Mouse (Mus musculus) embryonic stem cell, embryonic (primary cell): ENCODE measurements around the gene Snx21.

Experiments
- CTCF ChIA-PET, 4 experiments: fragments of 300-600 bp in 2 of 4; fragments of 350-600 bp in 2 of 4; sonication (Branson Sonifier 250); formaldehyde crosslinking; loops; one replicate each; lab custom pipeline; 2022; ENCODE audit warnings: inconsistent platforms in 2 of 4; lab: Charles Lee
- POLR2A ChIA-PET, 4 experiments: fragments of 300-600 bp in 2 of 4; fragments of 350-600 bp in 2 of 4; sonication (Branson Sonifier 250); formaldehyde crosslinking; loops; one replicate each; lab custom pipeline; 2022; ENCODE audit warnings: antibody characterized with exemption in 4 of 4, inconsistent platforms in 1 of 4; lab: Charles Lee

Gene Snx21

DNA sequence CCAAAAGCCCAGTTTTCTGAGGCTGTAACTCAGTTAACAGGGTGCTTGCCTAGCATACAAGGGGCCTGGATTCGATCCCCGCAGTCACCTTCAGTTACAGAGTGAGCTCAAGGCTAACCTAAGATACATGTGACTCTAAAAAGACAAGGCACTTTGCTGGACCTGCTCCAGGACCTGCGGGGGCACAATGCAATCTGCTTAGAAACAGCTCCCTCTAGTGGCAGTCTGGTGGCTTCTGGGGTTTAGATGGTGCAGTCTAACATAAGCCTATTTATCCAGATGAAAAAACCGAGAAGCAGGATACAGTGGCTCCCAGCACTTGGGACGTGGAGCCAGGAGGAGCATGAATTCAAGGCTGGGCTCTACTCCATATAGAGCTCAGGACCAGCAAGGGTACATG lies 8.7 kb downstream of the Snx21 start:
- CTCF ChIA-PET, result interaction anchor here (0.5 to 6.8 kb wide), 101 partner anchors 9 to 1599 kb away, joined by 3 to 91 read pairs (median 5); partner anchors contain the start of genes Acot8 (in 4 of the 4), Snx21 (in 4 of the 4), Zswim3 (in 4 of the 4) and Ctsa (in 3 of the 4)
- POLR2A ChIA-PET, result interaction anchor here (0.6 to 24.1 kb wide), 64 partner anchors 9 to 271 kb away, joined by 3 to 694 read pairs (median 5); partner anchors contain the start of genes Acot8 (in 4 of the 4), Zswim3 (in 4 of the 4), Snx21 (in 3 of the 4) and Ube2c (in 3 of the 4)

DNA sequence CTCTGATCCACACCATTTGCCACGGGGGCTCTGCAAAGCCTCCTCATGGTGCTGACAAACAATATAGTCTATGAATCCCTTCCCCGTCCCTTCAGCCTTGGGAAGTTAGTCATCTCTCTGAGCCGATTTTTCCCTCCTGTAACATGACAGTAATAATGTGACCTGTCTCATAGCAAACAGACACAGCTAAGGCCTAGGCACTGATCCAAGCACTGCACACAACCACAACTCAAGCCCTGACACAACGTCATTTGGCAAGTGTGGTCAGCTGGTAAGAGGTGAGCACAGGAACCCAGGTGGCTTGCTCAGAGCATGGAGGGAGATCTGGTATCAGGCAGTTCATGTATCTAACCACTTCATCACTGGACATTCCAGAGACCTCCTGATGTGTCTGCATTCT lies 10.2 kb downstream of the Snx21 start:
- ChIA-PET POLR2A (interaction anchor here in 3 of 4 experiments (0.9 to 24.1 kb wide), 11 partner anchors 8 to 49 kb away, joined by 3 to 694 read pairs (median 42); partner anchors contain the start of genes Acot8 (in 3 of the 3), Zswim3 (in 3 of the 3), Ube2c (in 2 of the 3) and Zswim1 (in 2 of the 3)), CTCF (interaction anchor here (0.6 to 6.8 kb wide), 6 partner anchors 9 to 81 kb away, joined by 3 to 91 read pairs (median 14); partner anchors contain the start of genes Snx21 (in 3 of the 4), Acot8 (in 1 of the 4) and Zswim3 (in 1 of the 4))

DNA sequence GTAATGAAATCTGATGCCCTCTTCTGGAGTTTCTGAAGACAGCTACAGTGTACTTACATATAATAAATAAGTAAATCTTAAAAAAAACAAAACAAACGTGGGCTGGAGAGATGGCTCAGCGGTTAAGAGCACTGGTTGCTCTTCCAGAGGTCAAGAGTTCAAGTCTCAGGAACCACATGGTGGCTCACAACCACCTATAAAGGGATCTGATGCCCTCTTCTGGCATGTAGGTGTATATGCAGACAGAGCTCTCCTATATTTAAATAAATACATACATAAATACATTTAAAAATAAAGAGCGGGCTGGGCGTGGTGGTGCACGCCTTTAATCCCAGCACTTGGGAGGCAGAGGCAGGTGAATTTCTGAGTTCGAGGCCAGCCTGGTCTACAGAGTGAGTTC lies 12.9 kb downstream of the Snx21 start:
- ChIA-PET CTCF (interaction anchor here in 3 of 4 experiments (0.6 to 1.5 kb wide), 22 partner anchors 8 to 1328 kb away, joined by 3 to 9 read pairs (median 4); partner anchors contain the start of genes Zswim1 (in 2 of the 3), Snx21 (in 1 of the 3) and Ube2c (in 1 of the 3)), POLR2A (interaction anchor here in 3 of 4 experiments (0.6 to 24.1 kb wide), 19 partner anchors 9 to 258 kb away, joined by 3 to 694 read pairs (median 5); partner anchors contain the start of genes Snx21 (in 2 of the 3), Zswim1 (in 2 of the 3), Ctsa (in 1 of the 3) and Pltp (in 1 of the 3))

DNA sequence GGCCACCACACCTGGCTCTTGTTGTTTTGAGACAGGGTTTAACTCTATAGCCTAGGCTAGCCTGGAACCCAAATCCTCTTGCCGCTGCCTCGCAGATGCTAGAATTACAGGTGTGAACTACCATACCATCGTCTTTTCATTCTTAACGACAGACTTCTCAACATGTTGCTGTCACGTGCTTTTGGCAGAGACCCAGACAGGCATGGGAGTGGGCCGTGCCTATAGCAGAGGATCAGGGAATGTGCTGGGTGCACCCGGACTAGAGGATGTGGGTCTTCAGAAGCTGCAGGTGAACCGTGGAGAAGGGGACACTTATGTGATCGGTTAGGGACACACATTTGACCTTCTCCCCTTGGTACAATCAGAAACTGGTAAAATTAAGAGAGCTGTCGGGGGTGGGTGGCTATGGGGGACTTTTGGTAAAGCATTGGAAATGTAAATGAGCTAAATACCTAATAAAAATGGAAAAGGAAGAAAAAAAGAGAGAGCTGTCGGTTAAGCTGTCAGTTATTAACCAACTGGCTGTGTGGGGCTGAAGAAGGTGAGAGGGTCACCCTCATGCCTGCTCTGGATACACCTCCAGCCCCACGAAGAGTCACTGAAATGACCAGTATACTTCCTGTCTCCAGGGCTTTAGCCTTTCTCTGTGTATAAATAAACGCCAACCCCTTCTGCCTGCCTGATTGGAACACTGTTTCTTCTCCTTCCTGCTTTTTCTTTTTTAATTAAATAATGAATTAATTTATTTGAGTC lies 14.8 kb downstream of the Snx21 start:
- POLR2A ChIA-PET, result interaction anchor here in 3 of 4 experiments (0.9 to 24.1 kb wide), 12 partner anchors 8 to 59 kb away, joined by 3 to 694 read pairs (median 5); partner anchors contain the start of genes Ctsa (in 2 of the 3), Snx21 (in 2 of the 3), Spata25 (in 2 of the 3) and Zswim1 (in 2 of the 3)
- CTCF ChIA-PET, result interaction anchor here in 1 of 4 experiments (0.6 to 0.8 kb wide), 2 partner anchors 12 to 237 kb away, joined by 3 read pairs; no protein-coding TSS in a partner anchor

DNA sequence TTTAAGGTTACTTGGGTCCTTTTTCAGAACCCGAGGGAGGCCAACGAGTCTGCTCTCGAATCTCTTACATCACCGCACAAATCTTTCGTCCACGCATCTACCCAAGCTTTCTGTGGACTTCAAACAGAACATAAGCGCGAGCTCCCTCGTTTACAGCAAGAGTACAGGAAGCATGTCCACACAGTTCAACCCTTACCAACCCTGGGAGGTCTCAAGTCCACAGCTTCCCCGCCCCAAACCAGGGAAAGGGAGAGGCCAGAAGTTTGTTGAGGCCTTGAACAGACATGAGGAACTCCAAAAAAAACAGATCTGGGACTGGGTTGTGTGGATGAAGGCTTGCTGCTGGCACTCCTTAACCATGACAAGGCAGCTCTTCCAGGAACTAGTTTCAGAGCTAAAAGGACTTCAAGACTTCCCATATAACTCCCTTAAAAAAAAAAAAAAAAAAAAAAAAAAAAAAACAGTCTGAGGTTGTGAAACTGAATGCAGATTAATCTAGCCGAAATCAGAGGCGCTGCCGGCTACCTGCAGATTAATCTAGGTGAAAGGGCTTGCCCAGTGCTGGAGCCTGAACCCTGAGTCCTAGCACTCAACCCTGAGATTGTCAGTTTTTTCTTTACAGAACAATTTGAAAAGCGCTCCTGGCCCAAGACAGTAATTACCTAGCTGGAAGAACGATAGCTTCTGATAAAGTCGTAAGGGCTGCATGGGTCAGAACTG lies 17.7 kb downstream of the Snx21 start:
- ChIA-PET CTCF (interaction anchor here (0.6 to 6.8 kb wide), 10 partner anchors 9 to 1275 kb away, joined by 3 to 68 read pairs (median 6); partner anchors contain the start of genes Wfdc10 (in 1 of the 4) and Wfdc9 (in 1 of the 4)), POLR2A (interaction anchor here in 3 of 4 experiments (0.6 to 24.1 kb wide), 38 partner anchors 9 to 343 kb away, joined by 3 to 694 read pairs (median 16); partner anchors contain the start of genes Ctsa (in 3 of the 3), Neurl2 (in 3 of the 3), Zswim1 (in 3 of the 3) and Pcif1 (in 2 of the 3))

DNA sequence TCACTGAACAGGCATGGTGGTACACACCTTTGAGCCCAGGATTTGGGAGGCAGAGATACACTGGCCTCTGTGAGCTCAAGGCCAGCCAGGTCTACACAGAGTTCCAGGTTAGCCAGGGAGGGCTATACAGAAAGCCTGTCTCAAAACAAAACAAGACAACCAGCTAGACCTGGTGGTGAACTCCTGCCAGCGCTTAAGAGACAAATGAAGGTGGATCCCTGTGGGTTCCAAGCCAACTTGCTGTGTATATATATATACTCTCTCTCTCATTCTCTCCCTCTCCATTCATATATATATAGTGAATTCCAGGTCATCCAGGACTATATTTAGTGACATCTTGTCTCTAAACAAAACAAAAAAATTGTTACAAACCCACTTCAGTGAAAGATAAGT lies 18.3 kb downstream of the Snx21 start:
- POLR2A ChIA-PET, result interaction anchor here (0.8 to 24.1 kb wide), 52 partner anchors 10 to 1762 kb away, joined by 3 to 694 read pairs (median 9); partner anchors contain the start of genes Ctsa (in 3 of the 4), Neurl2 (in 3 of the 4), Zswim1 (in 3 of the 4) and Gm20458 (in 2 of the 4)
- CTCF ChIA-PET, result interaction anchor here (0.6 to 6.8 kb wide), 9 partner anchors 10 to 148 kb away, joined by 3 to 68 read pairs (median 10); partner anchors contain the start of genes Wfdc10 (in 1 of the 4), Wfdc9 (in 1 of the 4) and Zswim1 (in 1 of the 4)

DNA sequence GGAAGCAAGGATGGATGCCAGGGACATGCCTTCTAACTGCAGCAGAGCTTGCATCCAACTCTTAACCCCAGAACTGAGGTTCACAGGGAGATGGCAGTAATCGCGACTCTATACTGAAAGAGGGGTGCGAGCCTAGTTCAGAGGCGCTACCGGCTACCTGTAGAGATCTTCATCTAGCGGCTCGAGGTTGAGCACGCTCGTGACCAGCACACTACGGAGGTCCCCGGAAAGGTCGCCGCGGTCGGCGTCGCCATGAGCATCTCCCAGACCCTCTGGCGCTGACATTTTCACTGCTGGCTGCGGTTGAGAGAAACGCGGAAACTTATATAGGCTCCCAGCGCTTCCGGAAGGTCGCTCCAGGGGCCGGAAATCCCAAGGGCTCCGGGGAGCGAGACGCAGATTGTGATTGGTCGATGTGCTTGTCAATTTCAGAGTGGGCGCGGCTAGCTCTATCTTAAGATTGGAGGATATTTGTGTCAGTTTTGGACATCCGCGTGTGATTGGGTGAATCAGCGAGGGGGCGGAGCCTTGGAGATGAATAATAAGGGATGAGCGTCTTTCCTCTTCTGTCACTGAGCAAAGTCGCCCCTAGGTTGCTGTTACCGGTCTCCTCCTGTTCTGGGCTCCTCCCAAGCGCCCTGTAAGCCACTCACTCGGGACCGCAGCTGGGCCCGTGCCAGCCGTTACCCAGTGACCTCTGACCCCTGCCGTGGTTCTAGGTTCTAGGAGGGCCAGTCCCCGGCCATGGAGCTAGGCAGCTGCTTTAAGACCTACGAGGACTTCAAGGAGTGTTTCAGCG lies 19.1 kb downstream of the Snx21 start, which contains the start of the genes Acot8 and Zswim3:
TSS of gene Acot8 (minus strand) at position 350 of the 799 bp plus-strand sequence.
TSS of gene Zswim3 (plus strand) at position 566 of the 799 bp plus-strand sequence.
- POLR2A ChIA-PET, result interaction anchor here (0.6 to 24.1 kb wide), 112 partner anchors 9 to 1763 kb away, joined by 3 to 694 read pairs (median 5); partner anchors contain the start of genes Zfp335 (in 4 of the 4), Zswim1 (in 4 of the 4), Ctsa (in 3 of the 4) and Neurl2 (in 3 of the 4)

DNA sequence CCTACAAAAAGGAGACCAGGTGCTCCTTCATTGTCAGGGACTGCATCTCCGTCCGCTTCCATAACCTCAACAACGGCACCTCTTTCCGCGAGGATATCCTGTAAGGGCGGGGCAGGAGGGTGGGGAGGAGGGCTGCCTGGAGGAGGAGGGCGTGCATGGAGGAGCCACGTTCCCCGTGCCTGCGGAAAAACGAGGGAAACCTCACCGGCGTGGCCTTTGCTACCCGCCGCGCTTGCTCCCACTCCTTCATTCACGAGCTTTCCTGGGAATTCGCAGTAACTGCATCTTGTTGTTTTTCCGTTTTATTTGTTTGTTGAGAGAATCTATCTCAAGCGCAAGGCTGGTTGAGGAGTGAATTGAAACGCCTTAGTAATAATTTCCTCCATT lies 19.7 kb downstream of the Snx21 start:
- ChIA-PET CTCF (interaction anchor here in 3 of 4 experiments (0.7 to 6.8 kb wide), 11 partner anchors 11 to 149 kb away, joined by 3 to 68 read pairs (median 4); partner anchors contain the start of genes Wfdc10 (in 1 of the 3), Wfdc9 (in 1 of the 3) and Zswim1 (in 1 of the 3)), POLR2A (interaction anchor here (0.6 to 24.1 kb wide), 102 partner anchors 9 to 1176 kb away, joined by 3 to 694 read pairs (median 6); partner anchors contain the start of genes Zswim1 (in 4 of the 4), Ctsa (in 3 of the 4), Neurl2 (in 3 of the 4) and Pcif1 (in 3 of the 4))

More for the DNA sequence above, 19.1 kb downstream of the Snx21 start, which contains the start of the genes Acot8 and Zswim3:
- CTCF ChIA-PET, result interaction anchor here (0.7 to 6.8 kb wide), 16 partner anchors 8 to 149 kb away, joined by 3 to 68 read pairs (median 4); partner anchors contain the start of genes Wfdc10 (in 1 of the 4), Wfdc9 (in 1 of the 4) and Zswim1 (in 1 of the 4)

DNA sequence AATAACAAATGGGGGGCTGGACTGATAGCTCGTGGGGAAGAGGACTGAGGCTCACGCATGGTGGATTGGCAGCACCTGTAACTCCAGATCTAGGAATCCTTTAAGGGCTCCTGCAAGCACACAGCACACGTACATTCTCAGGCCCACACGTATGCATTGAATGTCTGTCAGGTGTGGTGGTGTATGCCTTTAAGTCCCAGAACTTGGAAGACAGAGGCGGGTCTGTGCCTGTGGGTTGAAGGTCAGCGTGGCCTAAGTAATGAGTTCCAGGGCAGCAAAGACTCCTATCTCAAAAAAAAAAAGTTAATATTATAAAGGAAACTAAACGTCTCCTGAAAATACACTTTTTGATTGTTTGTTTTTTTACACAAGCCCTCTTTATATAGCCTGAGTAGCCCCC lies 21.0 kb downstream of the Snx21 start:
- ChIA-PET POLR2A (interaction anchor here (1.0 to 24.1 kb wide), 29 partner anchors 8 to 111 kb away, joined by 3 to 694 read pairs (median 24); partner anchors contain the start of genes Ctsa (in 3 of the 4), Neurl2 (in 3 of the 4), Zswim1 (in 3 of the 4) and Pcif1 (in 2 of the 4)), CTCF (interaction anchor here in 2 of 4 experiments (0.6 to 6.8 kb wide), 6 partner anchors 11 to 162 kb away, joined by 3 to 68 read pairs (median 3); partner anchors contain the start of gene Ctsa (in 1 of the 2))

DNA sequence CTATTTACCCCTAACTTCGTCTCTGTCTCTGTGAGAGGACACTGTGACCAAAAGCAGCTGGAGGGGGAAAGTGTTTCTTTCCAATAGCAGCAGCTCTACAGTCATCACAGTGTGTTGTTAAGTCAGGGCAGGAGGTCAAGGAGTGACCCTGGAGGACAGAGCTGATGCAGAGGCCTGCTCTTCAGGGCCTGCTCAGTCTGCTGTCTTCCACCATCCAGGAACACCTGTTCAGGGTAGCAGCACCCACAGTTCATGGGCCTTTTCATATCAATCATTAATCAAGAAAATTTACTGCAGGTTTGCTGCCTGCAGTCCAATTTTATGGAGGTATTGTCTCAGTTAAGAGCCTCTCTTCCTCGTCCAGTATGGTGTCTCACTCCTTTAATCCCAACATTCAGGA lies 27.9 kb downstream of the Snx21 start:
- ChIA-PET POLR2A (interaction anchor here in 3 of 4 experiments (1.1 to 18.2 kb wide), 7 partner anchors 6 to 26 kb away, joined by 5 to 694 read pairs (median 397); partner anchors contain the start of genes Acot8 (in 3 of the 3), Zswim3 (in 3 of the 3), Zswim1 (in 2 of the 3) and Ctsa (in 1 of the 3)), CTCF (interaction anchor here in 2 of 4 experiments (1.3 to 1.5 kb wide), 2 partner anchors 19 to 20 kb away, joined by 3 to 5 read pairs; no protein-coding TSS in a partner anchor)

DNA sequence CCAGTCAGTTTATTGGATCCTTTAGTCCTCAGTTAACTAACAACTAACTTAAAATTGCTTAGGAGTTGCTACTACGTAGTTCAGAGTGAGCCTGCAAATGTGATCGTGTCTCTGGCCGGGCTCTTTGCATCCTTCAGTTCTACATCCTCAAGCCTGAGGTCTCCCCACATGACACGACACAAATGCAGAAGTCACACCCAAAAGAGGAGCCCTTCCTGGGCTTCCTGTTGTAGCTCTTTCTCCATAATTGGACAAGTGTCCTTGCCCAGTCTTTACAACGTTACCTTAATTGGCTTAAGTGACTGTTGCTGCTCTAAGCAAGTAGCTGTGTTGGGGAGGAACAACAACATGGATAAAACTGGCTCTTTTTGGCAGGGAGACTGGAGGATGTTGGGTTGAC lies 29.7 kb downstream of the Snx21 start:
- ChIA-PET CTCF (interaction anchor here (0.6 to 2.4 kb wide), 4 partner anchors 21 to 146 kb away, joined by 3 to 10 read pairs (median 3); no protein-coding TSS in a partner anchor), POLR2A (interaction anchor here (0.5 to 18.2 kb wide), 17 partner anchors 8 to 666 kb away, joined by 3 to 694 read pairs (median 5); partner anchors contain the start of genes Acot8 (in 3 of the 4), Zswim3 (in 3 of the 4), Ctsa (in 2 of the 4) and Neurl2 (in 2 of the 4))

DNA sequence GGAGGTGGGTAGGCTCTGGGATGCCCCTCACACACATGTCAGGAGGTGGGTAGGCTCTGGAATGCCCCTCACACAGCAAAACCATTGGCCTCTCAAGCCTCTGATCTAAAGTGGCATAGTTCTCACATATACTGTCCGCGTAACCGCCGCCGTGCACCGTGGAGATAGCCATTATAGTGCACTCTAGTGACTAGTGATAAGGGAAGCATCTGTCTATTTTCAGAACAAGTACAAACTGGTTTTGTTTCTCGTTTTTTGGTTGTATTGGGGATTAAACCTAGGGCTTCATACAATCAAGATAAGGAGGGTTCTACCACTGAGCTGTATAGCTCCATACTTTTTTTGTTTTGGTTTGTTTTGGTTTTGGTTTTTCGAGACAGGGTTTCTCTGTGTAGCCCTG lies 30.2 kb downstream of the Snx21 start:
- POLR2A ChIA-PET, result interaction anchor here in 3 of 4 experiments (0.6 to 18.2 kb wide), 15 partner anchors 9 to 667 kb away, joined by 3 to 694 read pairs (median 6); partner anchors contain the start of genes Acot8 (in 3 of the 3), Zswim3 (in 3 of the 3), Ctsa (in 2 of the 3) and Neurl2 (in 2 of the 3)
- CTCF ChIA-PET, result interaction anchor here in 3 of 4 experiments (0.6 to 2.4 kb wide), 3 partner anchors 22 to 90 kb away, joined by 3 to 10 read pairs (median 3); no protein-coding TSS in a partner anchor

DNA sequence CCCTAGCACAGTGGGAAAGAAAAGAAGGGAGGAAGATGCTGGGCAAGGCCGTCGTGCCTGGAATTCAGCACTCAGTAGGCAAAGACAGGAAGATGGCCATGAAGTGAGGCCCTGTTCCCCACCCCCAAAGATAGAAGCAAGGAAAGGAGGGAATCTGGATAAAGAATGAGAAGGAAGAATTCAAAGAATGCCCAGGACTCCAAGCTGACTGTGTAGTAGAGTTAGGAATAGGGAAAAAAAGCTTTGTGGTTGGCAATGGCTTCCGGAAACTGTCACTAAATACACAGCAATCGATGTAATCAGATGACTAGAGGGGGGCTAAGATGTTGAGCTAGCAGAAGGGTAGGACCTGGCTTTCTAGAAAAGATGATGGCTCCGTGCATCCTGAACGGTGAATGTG lies 31.6 kb downstream of the Snx21 start:
- CTCF ChIA-PET, result interaction anchor here in 2 of 4 experiments (1.4 to 1.8 kb wide), 3 partner anchors 23 to 26 kb away, joined by 3 to 14 read pairs (median 5); no protein-coding TSS in a partner anchor

DNA sequence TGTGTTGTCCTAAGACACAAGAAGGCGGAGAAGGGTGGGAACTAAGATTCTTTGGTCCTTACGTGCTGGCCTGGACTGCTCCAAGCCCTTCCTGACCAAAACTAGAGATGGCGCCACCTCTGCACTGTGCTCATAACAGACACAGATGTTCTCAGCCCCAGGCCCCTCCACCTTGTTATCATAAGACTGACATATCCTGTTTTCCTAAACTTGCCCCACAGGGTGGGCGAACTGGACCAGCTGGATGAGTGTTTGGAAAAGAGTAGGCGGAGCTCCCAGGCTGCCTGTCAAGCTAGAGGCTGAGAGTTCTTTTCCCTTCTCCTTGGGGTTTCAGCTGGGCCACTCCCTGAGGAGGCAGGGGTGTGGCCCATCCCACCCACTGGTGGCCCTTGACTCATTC lies 32.1 kb downstream of the Snx21 start:
- ChIA-PET CTCF (interaction anchor here in 3 of 4 experiments (0.7 to 1.8 kb wide), 5 partner anchors 11 to 44 kb away, joined by 3 to 14 read pairs (median 3); no protein-coding TSS in a partner anchor), POLR2A (interaction anchor here (0.6 to 18.2 kb wide), 20 partner anchors 8 to 94 kb away, joined by 3 to 694 read pairs (median 6); partner anchors contain the start of genes Acot8 (in 3 of the 4), Zswim3 (in 3 of the 4), Ctsa (in 2 of the 4) and Neurl2 (in 2 of the 4))

More for the DNA sequence above, 31.6 kb downstream of the Snx21 start:
- POLR2A ChIA-PET, result interaction anchor here in 3 of 4 experiments (0.7 to 18.2 kb wide), 18 partner anchors 9 to 95 kb away, joined by 3 to 694 read pairs (median 6); partner anchors contain the start of genes Acot8 (in 3 of the 3), Zswim3 (in 3 of the 3), Ctsa (in 2 of the 3) and Neurl2 (in 2 of the 3)
